In genomic region chr6:59498079-59498478, GRCm38 (mm10) we compare ENCODE assay signal across 9 mouse cellular contexts.
A peak's percentile ranks its signal among the peaks of the same experiment; 100 is the strongest.
DNase-seq lines count a peak whose midpoint lies in the region; ATAC-seq and TF ChIP-seq lines count a peak whose summit lies in the region.
"Had no signal": no experiment of that assay in that cellular context is flagged by ENCODE, and none has a peak within 500 bp of the region (broad histone marks: within the 10 kb centered on the region; RNA-seq: fewer than 3 reads in every experiment).

No protein-coding gene starts in this region.

- H3K9ac ChIP-seq in forebrain, embryonic 14.5 days (ENCODE audit: low read length) = no peak overlapping the region
- H3K9ac ChIP-seq in liver, embryonic 14.5 days (replicated peaks) = no peak overlapping the region
- H3K9ac ChIP-seq: neural tube, embryonic 12.5 days had no signal

- peak; percentile 6 to 69 for DNase-seq in urinary bladder, adult 18-20 months (ENCODE audit: low spot score in 2 of 2)
- no peak for DNase-seq in urinary bladder, postnatal 10 days (ENCODE audit: low spot score)
- DNase-seq in c-Kit-positive CD71-positive TER-119-positive erythroid progenitor cells, embryonic 14.5 days (ENCODE audit: low spot score) = peak; percentile 21
- peak; percentile 68 for DNase-seq in forebrain, embryonic 14.5 days (ENCODE audit: low spot score)
- DNase-seq in kidney, adult 8-10 months = peak; percentile 33 to 81
- peak in 1 of 3 experiments; percentile 2 for DNase-seq in liver, embryonic 14.5 days (ENCODE audit: low read depth in 3 of 3, low spot score in 3 of 3)
- DNase-seq in right cerebral cortex, adult 2 months (ENCODE audit: low spot score in 2 of 2) = peak; percentile 76 to 86
- peak; percentile 23 for DNase-seq in yolk sac, embryonic 10.5 days (ENCODE audit: low spot score)

- H3K4me3 ChIP-seq in forebrain, embryonic 14.5 days (ENCODE audit: low read depth, low read length) = no peak overlapping the region
- H3K4me3 ChIP-seq in liver, embryonic 14.5 days (ENCODE audit: insufficient read depth in 1 of 2, low read depth in 2 of 2, low read length in 2 of 2) = no peak overlapping the region
- H3K4me3 ChIP-seq: neural tube, embryonic 12.5 days had no signal

- no peak for TF ChIP-seq EP300 in liver, embryonic 14.5 days (IDR thresholded peaks at IDR 0.05; ENCODE audit: low read depth)

- no peaks in the 10 kb centered on the region for H3K4me1 ChIP-seq in forebrain, embryonic 14.5 days (ENCODE audit: control insufficient read depth, insufficient read depth, low read length)
- H3K4me1 ChIP-seq in liver, embryonic 14.5 days (replicated peaks; ENCODE audit: control insufficient read depth in 2 of 2, insufficient read depth in 2 of 2, low read length in 1 of 2) = no peaks in the 10 kb centered on the region
- H3K4me1 ChIP-seq: neural tube, embryonic 12.5 days had no signal

- no peaks in the 10 kb centered on the region for H3K36me3 ChIP-seq in forebrain, embryonic 14.5 days (ENCODE audit: control insufficient read depth, insufficient read depth, low read length)
- H3K36me3 ChIP-seq in liver, embryonic 14.5 days (replicated peaks; ENCODE audit: control insufficient read depth, insufficient read depth, low read depth) = no peaks in the 10 kb centered on the region
- H3K36me3 ChIP-seq: neural tube, embryonic 12.5 days had no signal

- H3K4me2 ChIP-seq in forebrain, embryonic 14.5 days (ENCODE audit: low read length) = no peak overlapping the region
- H3K4me2 ChIP-seq in liver, embryonic 14.5 days (ENCODE audit: low read depth) = no peak overlapping the region
- H3K4me2 ChIP-seq: neural tube, embryonic 12.5 days had no signal

- H3K27me3 ChIP-seq in forebrain, embryonic 14.5 days (replicated peaks; ENCODE audit: control insufficient read depth, insufficient read depth, low read length) = no peaks in the 10 kb centered on the region
- H3K27me3 ChIP-seq in liver, embryonic 14.5 days (ENCODE audit: control insufficient read depth, insufficient read depth, low read length) = no peaks in the 10 kb centered on the region
- H3K27me3 ChIP-seq: neural tube, embryonic 12.5 days had no signal

- no peaks in the 10 kb centered on the region for H3K9me3 ChIP-seq in forebrain, embryonic 14.5 days (replicated peaks; ENCODE audit: control insufficient read depth, low read length)
- H3K9me3 ChIP-seq in liver, embryonic 14.5 days (ENCODE audit: control insufficient read depth, low read length) = no peaks in the 10 kb centered on the region
- H3K9me3 ChIP-seq: neural tube, embryonic 12.5 days had no signal

- ATAC-seq in forebrain, embryonic 14.5 days = peak; percentile 72; the same call in 1 of the 2 replicates
- no peak for ATAC-seq in liver, embryonic 14.5 days (ENCODE audit: insufficient read depth)

- no peak overlapping the region for H3K27ac ChIP-seq in forebrain, embryonic 14.5 days (ENCODE audit: low read depth, low read length)
- no peak overlapping the region for H3K27ac ChIP-seq in liver, embryonic 14.5 days
- H3K27ac ChIP-seq: neural tube, embryonic 12.5 days had no signal

- 34% methylated on average over 7 of the region's 7 CpGs for WGBS in forebrain, embryonic 14.5 days
- WGBS in liver, embryonic 14.5 days (ENCODE audit: insufficient replicate concordance) = 25% methylated on average over 7 of the region's 7 CpGs

- TF ChIP-seq CTCF in liver, embryonic 14.5 days (IDR thresholded peaks at IDR 0.05; ENCODE audit: low read depth) = peak; percentile 71
